Mouse (Mus musculus) T-helper 1 cell (primary cell): ENCODE measurements around the gene Ddx20.

Experiments
- in situ Hi-C: fragments of 300-600 bp; cut with MboI, MseI; formaldehyde crosslinking; loops from one replicate; pipeline ENCODE4 v1.15.1; 2025; ENCODE audit warnings: high pct_unique_total_duplicates

Gene Ddx20

GRCm38 (mm10) chr3:105669776-105670175 is 17.6 kb downstream of the Ddx20 start:
- in situ Hi-C loops = loop anchor here (10.0 kb wide), 1 partner anchor 775 kb away; no protein-coding TSS in a partner anchor

DNA sequence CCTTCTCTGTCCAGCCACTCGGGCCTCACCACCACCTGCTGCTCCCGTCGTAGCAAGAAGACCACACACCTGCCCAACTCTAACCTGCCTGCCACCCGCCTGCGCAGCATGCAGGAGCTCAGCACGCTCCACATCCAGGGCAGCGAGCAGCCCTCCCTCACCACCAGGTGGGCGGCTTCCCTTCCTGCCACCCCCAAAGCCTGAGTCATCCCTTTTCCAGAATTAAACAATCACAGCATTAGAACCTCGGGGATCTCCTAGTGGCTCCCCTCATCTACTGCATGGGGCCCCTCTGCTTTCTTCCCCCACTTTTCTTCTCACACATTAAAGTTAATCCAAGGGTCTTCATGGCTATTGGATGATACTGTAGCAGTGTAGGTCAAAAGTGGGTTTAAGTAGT is 19.2 kb downstream of the Ddx20 start:
- in situ Hi-C loops = no loop called here

DNA sequence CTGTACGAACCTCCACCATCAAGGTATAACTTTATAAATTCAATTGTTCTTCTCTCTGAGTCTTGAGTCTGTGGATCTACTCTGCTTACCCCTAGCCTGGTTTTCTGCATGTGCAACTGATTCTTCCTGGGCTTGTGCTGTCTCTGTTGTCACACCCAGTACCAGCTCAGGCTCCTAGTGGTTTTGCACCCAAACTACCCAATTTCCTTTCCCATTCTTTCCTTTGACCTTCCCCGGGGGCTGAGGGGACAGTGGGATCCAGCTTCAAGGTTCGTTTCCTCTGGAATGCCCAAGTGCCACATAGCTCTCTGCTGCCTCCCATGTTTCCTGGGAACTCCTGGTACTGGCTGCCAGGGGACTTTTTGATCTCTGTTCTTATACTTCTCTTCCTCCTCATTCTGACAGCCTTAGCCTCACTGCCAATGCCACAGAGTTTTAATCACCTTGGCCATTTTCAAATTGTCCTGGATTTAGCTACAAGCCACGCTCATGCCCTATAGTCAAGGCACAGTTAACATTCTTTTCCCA is 20.3 kb downstream of the Ddx20 start:
- in situ Hi-C loops = no loop called here

GRCm38 (mm10) chr3:105665105-105665765 is 22.1 kb downstream of the Ddx20 start:
- in situ Hi-C loops = no loop called here

DNA sequence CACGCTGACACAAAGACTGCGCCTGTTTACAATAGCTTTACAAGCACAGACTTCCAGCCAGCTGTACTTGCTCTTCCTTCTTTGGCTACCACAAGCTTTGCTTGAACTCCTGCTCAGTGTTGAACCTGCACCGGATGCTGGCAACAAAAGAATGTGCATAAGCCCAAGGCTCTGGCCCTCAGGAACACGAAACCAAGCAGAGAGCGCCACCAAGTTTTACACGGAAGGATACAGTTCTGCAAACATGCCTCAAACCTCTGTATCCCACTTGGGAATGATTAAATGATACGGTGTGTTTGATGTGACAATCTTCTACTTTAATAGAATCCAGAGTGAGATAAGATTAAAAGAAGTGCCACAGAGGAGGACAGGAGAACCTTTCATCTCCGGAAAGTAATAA is 24.3 kb downstream of the Ddx20 start:
- in situ Hi-C loops = no loop called here

- in situ Hi-C loops = no loop called here
These were observed 26.8 kb downstream of the Ddx20 start for GRCm38 (mm10) chr3:105660530-105660929.

GRCm38 (mm10) chr3:105655031-105655585 is 32.3 kb downstream of the Ddx20 start:
- in situ Hi-C loops = no loop called here

DNA sequence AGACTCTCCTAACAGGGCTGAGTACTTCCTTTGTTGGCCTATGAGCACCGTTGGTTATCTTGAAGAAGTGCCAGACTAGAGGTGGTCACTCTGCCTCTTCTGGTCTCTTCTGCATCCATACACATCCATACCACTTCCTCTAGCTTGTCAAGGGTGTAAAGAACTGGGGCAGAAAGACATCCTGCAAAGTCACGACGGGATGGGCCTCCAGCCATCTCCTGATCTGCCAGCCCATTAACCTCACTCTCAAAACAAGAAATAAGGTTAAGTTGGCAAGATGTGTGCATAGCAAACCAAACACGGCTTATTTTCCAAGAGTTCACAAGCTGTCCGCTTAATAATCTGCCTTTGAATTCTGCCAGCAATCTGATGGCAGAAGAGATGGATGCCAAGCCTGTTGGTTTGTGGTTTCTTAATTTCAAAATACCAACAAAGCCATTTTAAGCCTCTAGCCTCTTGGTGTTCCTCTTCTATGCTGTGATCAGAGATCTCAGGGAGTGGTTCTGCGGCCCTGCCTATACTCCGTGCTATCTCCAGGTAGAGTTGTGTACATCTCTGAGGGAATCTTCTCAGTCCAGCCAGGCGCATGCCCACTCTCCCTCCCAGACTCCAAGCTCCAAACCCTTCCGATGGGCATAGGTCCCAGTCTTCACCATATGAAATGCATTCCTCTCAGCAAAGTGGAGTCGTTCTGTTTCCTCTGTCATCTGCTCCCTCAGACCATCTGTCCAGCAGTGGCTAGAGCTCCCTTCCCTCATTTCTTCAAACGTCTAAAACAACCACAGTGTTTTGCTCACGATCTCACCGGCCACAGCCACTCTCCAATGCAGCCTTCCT is 33.6 kb downstream of the Ddx20 start:
- in situ Hi-C loops = no loop called here

- in situ Hi-C loops = no loop called here
These were observed 38.3 kb downstream of the Ddx20 start for GRCm38 (mm10) chr3:105648889-105649567.

DNA sequence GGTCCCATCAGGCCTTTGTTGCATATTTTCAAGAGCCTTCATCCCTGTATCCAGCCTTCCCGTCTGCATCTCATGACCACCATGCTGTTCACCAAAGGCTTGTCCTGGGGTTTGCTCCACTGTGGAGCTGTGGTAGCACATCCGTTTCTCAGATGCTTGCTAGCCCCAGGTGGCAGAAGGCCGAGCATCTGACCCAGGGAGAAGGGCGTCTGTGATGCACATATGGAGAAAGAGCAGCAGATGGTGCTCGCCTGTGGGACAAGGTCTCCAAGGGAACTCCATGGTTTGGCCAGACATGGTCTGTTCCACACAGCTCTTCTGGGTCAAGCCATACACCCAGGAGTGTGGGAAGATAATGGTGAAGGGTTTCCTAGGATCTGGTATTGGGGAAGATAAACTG is 43.8 kb downstream of the Ddx20 start:
- in situ Hi-C loops = no loop called here

DNA sequence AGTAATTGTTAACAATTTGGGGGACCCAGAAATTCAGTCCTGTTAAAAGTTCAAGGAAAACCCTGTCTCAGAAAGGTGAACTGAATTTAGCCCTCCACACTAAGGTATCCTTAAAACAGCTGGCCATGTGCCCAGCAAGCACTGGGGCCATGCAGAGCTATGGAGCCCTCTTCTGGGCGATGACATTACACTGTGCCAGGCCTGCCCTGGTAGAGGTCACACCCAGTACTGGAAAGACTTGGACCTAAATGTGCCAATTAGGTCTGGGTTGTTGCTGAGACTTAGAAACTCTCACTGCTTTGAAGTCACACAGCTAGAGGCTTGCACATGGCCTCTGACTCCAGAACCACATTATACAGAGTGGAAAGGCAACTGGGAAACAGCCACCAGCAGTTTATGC is 45.2 kb downstream of the Ddx20 start:
- in situ Hi-C loops = no loop called here

DNA sequence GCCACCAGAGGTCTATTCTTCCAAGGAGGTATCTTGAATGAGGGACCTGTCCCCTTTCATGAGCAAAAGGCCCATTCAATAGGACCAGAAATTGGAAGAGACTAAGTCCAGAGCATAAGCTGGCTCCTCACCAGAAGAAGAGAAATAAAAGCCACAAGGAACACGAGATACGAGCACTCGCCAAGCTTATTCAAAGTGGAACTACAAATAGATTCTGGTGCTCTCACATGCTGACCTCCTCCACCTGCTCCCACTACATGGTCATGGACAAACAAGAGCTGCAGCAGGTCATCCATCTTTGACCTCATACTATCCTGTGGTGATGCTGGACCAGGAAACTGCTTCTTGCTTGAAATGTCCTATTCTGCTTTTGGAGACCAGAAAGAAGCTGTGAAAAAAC is 54.4 kb downstream of the Ddx20 start:
- in situ Hi-C loops = no loop called here

DNA sequence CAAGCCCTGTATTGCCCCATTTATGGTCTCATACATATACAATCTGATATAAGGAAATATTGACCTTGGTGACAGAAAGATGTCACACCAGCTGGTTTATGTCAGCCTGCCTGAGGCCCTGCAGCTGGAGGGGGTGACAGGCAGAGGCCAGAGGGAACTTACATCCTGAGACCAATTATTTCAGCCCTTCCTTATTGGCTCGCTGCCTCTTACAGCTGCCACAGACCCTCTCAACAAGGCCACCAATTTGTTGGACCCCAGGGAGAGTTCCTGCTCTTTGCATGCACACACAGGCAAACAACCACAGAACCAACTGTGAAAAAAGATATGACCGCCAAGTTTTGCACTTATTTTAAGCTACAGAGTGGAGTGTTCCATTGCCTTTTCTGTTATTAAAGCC is 55.1 kb downstream of the Ddx20 start:
- in situ Hi-C loops = no loop called here
